Mouse (Mus musculus) kidney, postnatal 36 days (tissue): ENCODE results near the gene Mlxipl.

Experiments
- DNase-seq, 2 experiments: peaks; one replicate each; pipeline ENCODE4 v3.0.0; 2021 to 2022; ENCODE audit warnings: mixed read lengths in 2 of 2

Mlxipl gene

DNA sequence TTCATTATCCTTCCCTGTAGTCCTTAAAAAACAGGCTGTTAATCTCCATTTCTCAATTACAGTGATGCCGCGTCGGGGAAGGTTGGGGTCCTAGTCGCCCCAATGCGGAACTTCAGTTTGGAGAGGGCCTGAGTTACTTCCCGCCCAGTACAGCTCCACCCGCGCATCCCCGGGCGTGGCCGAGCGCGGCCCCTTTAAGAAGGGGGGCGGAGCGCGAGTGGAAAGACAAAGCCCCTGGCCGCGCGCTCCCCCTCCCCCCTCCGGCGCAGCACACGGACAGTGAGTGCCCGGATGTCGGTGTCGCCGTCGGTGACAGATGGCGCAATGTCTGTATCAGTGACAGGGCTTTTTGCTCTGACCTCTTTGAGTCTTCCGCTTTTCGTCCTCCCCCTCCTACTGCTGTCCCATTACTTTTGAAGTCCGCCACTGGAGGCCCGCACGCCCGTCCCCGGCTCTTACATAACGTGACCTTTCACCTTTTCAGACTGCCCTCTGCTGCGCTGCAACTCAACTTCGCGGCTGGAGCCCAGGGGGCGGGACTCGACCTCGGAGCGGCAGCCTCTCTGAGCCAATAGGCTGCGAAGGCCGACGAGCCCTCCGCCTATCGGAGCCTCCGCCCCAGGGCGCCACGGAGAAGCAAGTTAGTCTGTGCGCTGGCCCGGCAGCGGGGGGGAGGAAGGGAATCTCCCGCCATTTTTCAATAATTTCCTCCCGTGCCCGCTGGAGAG lies 97.1 kb downstream of the Mlxipl start, which contains the start of gene Baz1b:
Gene Baz1b, plus strand, starts transcription at position 644 of the 728 bp plus-strand sequence.
- DNase-seq, result peak; percentile 99

DNA sequence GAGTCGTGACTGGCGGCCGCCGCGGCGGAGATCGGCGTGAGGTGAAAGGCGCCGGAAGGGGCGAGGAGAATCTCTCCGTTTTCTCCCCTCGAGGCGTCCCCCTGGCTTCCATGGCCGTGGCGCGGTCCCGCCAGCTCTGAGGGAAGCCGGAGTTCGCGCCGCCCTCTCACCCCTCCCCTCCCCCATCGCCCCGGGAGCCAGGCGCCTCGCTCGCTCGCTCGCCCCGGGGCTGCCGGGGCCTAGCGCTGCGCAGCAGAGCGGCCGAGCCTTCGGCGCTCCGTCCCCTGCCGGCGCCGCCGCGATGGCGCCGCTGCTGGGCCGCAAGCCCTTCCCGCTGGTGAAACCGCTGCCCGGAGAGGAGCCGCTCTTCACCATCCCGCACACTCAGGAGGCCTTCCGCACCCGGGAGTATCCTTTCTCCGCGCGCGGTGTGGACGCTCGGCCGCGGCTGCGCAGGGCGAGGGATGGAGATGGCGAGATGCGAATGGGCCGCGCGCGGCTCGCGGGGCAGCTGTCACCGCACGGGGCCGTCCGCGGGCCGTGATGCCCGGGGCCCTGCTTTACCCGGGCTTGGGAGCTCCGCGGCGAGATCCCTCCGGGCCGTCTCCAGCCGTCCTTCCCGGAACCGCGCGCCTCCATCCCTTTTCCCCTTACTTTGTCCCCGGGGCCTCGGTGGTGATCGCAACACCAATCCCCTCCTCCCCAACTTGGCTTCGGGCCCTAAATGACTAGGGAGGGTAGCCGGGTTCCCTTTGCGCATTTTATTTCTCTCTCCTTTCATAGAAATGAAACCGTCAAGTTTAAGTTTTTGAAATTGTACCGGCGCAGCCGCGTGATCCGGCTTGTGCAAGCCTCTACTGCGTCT lies 97.9 kb downstream of the Mlxipl start:
- DNase-seq, result peak; percentile 12 to 92
